9 mouse cellular contexts compared by ENCODE assay signal in genomic region chr19:36378511-36379232, GRCm38 (mm10).
"Had no signal": no experiment of that assay in that cellular context is flagged by ENCODE, and none has a peak within 500 bp of the region (broad histone marks: within the 10 kb centered on the region; RNA-seq: fewer than 3 reads in every experiment).

No protein-coding gene starts in this region.

- DNase-seq: liver, postnatal 0 days; lung, adult 2 months; lung, postnatal 14 days; lung, postnatal 36 days; right cerebral cortex, postnatal 14 days; thymus, adult 18-20 months; thymus, postnatal 14 days; thymus, postnatal 36 days had no signal

- ATAC-seq: liver, postnatal 0 days; lung, postnatal 0 days had no signal
